Mouse (Mus musculus) liver, embryonic 11.5 days (tissue): ENCODE results near the gene Cadm1. TPM values are rescaled to one million over a fixed set of nuclear protein-coding genes. Genes with fewer than 3 reads are reported as not detected.

ENCODE experiments used
- ATAC-seq: fragments of 200-750 bp; cut with Nextera tagmentation; replicated peaks from 2 replicates; pipeline ENCODE4 v1.8.0; 2017; ENCODE audit warnings: moderate number of reproducible peaks, mild to moderate bottlenecking, moderate TSS enrichment, moderate library complexity; ENCODE audit not compliant: low FRiP score
- DNase-seq: peaks from one replicate; pipeline ENCODE4 v3.0.0-alpha.2; 2017; ENCODE audit warnings: low spot score
- H3K27ac ChIP-seq: fragments of 300-500 bp; sonication (generic); 2 replicates; pipeline ENCODE4 v1.5.1; 2014; ENCODE audit warnings: mild to moderate bottlenecking, low read depth, low read length, control low read depth
- H3K27me3 ChIP-seq: fragments of 300-500 bp; sonication (generic); replicated peaks from 2 replicates; pipeline ENCODE4 v1.6.1; 2014; ENCODE audit warnings: low read length, mixed read lengths; ENCODE audit not compliant: control insufficient read depth, insufficient read depth
- H3K36me3 ChIP-seq: fragments of 300-500 bp; sonication (generic); 2 replicates; pipeline ENCODE4 v1.6.1; 2014; ENCODE audit warnings: mild to moderate bottlenecking, low read length, moderate library complexity, mixed read lengths; ENCODE audit not compliant: control insufficient read depth, insufficient read depth
- H3K4me1 ChIP-seq: fragments of 300-500 bp; sonication (generic); replicated peaks from 2 replicates; pipeline ENCODE4 v1.6.1; 2014; ENCODE audit warnings: low read length, mixed read lengths; ENCODE audit not compliant: control insufficient read depth, insufficient read depth
- H3K4me2 ChIP-seq: fragments of 300-500 bp; sonication (generic); 2 replicates; pipeline ENCODE4 v1.6.1; 2014; ENCODE audit warnings: mild to moderate bottlenecking, control low read depth, moderate library complexity
- H3K4me3 ChIP-seq: fragments of 300-500 bp; sonication (generic); 2 replicates; pipeline ENCODE4 v1.5.1; 2014; ENCODE audit warnings: low read depth, low read length, control low read depth
- H3K9ac ChIP-seq: fragments of 300-500 bp; sonication (generic); 2 replicates; pipeline ENCODE4 v1.6.1; 2014; ENCODE audit warnings: low read depth, low read length, control low read depth
- H3K9me3 ChIP-seq: fragments of 300-500 bp; sonication (generic); 2 replicates; pipeline ENCODE4 v1.6.1; 2016; ENCODE audit warnings: low read length, inconsistent platforms, mixed read lengths; ENCODE audit not compliant: control insufficient read depth
- WGBS: fragments of 180-500 bp; shearing (Covaris S2); extraction: QIAGEN DNeasy Blood & Tissue Kit; methylation state at CpG from one replicate; pipeline ENCODE4 v1.1.7; 2014; 5-methylcytosine and 5-hydroxymethylcytosine counted together
- polyA plus RNA-seq: library from polyadenylated mRNA; unstranded; fragments of >200 nt; fragmentation: Nextera tagmentation; extraction: Ambion mirVana; gene quantifications from 2 replicates; pipeline ENCODE4 v1.2.1, GENCODE M21; 2014

The Cadm1 gene
- polyA plus RNA-seq, 1 experiment from 2014 or later, result 27.6 TPM

DNA sequence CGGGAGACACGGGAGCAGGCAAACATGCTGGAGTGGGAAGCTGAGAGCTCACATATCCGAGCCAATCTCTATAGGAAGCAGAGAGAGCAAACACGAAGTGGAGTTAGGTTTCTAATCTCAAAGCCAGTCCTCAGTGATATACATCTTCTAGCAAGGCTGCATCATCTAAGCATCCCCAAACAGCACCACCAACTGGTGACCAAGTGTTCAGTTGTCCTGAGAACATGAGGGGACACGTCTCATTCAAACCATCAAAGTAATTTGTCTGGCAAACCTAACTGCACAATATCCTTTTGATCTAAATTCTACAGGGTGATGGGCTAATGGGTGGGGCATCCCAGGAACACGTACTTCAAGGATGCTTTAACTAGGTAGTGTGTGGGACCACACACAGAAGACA is 376.5 kb downstream of the Cadm1 start:
- H3K27ac ChIP-seq, result no peak overlapping the region
- H3K4me1 ChIP-seq, result no peaks in the 10 kb centered on the region
- DNase-seq (no peak), ATAC-seq (no peak)
- no peak overlapping the region for H3K9ac ChIP-seq
- no peaks in the 10 kb centered on the region for H3K27me3 ChIP-seq
- H3K4me3 ChIP-seq, result no peak overlapping the region
- no peaks in the 10 kb centered on the region for H3K36me3 ChIP-seq
- WGBS, result 53% methylated on average over 6 of the region's 6 CpGs
- no peak overlapping the region for H3K4me2 ChIP-seq
- H3K9me3 ChIP-seq, result no peaks in the 10 kb centered on the region
